Mouse (Mus musculus): ENCODE results near the gene Maml3.

- TF ChIP-seq EP300 (IDR thresholded peaks at IDR 0.05; ENCODE audit: low read depth): no peak
- no peak for TF ChIP-seq CTCF (IDR thresholded peaks at IDR 0.05; ENCODE audit: low read depth)
These were observed 36.0 kb downstream of the Maml3 start for GRCm38 (mm10) chr3:52068885-52069284.
